Mouse (Mus musculus): ENCODE data around the gene Sptbn4. TPM values are rescaled to one million over a fixed set of nuclear protein-coding genes. Genes with fewer than 3 reads are reported as not detected.

Sptbn4 gene
- polyA plus RNA-seq, 1 experiment: 0.23 TPM

DNA sequence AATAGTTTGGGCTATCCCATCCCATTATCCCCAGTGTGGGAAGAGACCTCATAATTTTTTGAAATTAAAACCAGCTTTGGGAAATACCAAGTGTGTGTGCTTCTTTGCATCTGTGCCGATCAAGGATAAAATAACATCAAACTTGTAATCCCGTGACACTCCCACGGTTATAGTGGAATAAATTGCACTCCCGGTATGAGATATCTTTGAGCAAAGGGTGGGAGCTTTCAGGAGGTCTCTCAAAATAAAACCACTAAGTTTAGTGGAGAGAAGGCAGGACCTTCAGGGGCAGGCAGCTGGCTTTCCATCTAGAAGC, 42.7 kb upstream of the Sptbn4 start:
- TF ChIP-seq CTCF (IDR thresholded peaks at IDR 0.05; ENCODE audit: extremely low read depth, insufficient read depth, insufficient read length, insufficient replicate concordance) (no peak), POLR2A (IDR thresholded peaks at IDR 0.05; ENCODE audit: low read depth, low read length) (no peak)
- Histone ChIP-seq H3K4me3 (ENCODE audit: extremely low read depth, insufficient read depth, insufficient read length) (peak overlapping the region; percentile 65), H3K4me1 (ENCODE audit: control insufficient read depth, insufficient read depth, insufficient read length) (peaks cover 9% of the 10 kb centered on the region), H3K27ac (ENCODE audit: insufficient read depth, low read length) (peak overlapping the region; percentile 91), H3K27me3 (ENCODE audit: control insufficient read depth, insufficient read depth, low read length) (no peaks in the 10 kb centered on the region), H3K36me3 (ENCODE audit: control insufficient read depth, insufficient read depth, low read length) (peaks cover 7% of the 10 kb centered on the region)
- no peak for DNase-seq (ENCODE audit: low read depth in 1 of 2, low spot score in 2 of 2)
- 36% methylated on average over 4 of the region's 4 CpGs for WGBS

DNA sequence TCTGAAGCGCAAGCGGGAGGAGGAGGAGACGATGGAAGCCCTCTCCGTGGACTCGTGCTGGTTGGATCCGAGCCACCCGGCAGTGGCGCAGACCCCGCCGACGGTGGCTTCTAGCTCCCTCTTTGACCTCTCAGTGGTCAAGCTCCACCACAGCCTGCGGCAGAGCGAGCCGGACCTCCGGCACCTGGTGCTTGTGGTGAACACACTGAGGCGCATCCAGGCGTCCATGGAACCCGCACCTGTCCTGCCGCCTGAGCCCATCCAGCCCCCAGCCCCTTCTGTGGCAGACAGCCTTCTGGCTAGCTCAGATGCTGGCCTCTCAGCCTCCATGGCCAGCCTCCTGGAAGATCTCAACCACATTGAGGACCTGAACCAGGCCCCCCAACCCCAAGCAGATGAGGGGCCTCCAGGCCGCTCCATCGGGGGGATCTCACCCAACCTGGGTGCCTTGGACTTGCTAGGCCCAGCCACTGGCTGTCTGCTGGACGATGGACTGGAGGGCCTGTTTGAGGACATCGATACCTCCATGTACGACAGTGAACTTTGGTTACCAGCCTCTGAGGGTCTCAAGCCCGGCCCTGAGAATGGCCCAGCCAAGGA, 41.9 kb upstream of the Sptbn4 start:
- Histone ChIP-seq H3K27ac (ENCODE audit: insufficient read depth, low read length) (0 out of 2 replicates have a peak overlapping the region, but pooled peaks have one; percentile 24), H3K27me3 (ENCODE audit: control insufficient read depth, insufficient read depth, low read length) (no peaks in the 10 kb centered on the region), H3K36me3 (ENCODE audit: control insufficient read depth, insufficient read depth, low read length) (peaks cover 7% of the 10 kb centered on the region), H3K4me1 (ENCODE audit: control insufficient read depth, insufficient read depth, insufficient read length) (peaks cover 9% of the 10 kb centered on the region), H3K4me3 (ENCODE audit: extremely low read depth, insufficient read depth, insufficient read length) (no peak overlapping the region)
- WGBS: 95% methylated on average over 25 of the region's 25 CpGs
- peak in 1 of 2 experiments; percentile 19 for DNase-seq (ENCODE audit: low read depth in 1 of 2, low spot score in 2 of 2)
- TF ChIP-seq CTCF (IDR thresholded peaks at IDR 0.05; ENCODE audit: extremely low read depth, insufficient read depth, insufficient read length, insufficient replicate concordance) (no peak), POLR2A (IDR thresholded peaks at IDR 0.05; ENCODE audit: low read depth, low read length) (no peak)

DNA sequence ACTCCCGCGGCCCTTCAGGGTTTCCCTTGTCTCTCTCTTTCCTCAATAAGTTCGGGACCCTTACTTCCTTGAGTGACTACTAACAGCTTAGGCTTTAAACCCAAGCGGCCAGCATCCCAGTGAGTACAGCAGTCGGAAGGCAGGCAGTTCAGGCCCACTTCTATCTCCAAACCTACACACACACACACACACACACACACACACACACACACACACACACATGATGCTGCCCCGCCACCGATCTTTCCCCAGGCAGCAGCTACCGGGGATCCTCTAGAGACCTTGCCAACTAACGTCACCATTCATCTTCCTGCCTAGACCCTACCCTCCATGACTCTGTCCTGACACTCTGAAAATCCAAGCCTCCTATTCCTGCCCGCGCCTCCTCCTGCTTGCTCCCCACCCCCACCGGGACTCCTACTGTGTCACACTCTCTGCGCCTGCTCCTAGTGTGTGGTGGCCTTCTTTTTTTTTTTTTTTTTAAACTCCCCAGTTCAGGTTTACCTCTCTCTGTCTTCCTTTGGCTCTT, 40.3 kb upstream of the Sptbn4 start:
- 9% methylated on average over 13 of the region's 13 CpGs for WGBS
- H3K4me3 ChIP-seq (ENCODE audit: extremely low read depth, insufficient read depth, insufficient read length): peak overlapping the region; percentile 78
- peaks cover 7% of the 10 kb centered on the region for H3K36me3 ChIP-seq (ENCODE audit: control insufficient read depth, insufficient read depth, low read length)
- H3K27ac ChIP-seq (ENCODE audit: insufficient read depth, low read length): peak overlapping the region; percentile 93
- TF ChIP-seq POLR2A (IDR thresholded peaks at IDR 0.05; ENCODE audit: low read depth, low read length): no peak
- TF ChIP-seq CTCF (IDR thresholded peaks at IDR 0.05; ENCODE audit: extremely low read depth, insufficient read depth, insufficient read length, insufficient replicate concordance): no peak
- DNase-seq (ENCODE audit: low read depth in 1 of 2, low spot score in 2 of 2): peak in 1 of 2 experiments; percentile 18
- H3K27me3 ChIP-seq (ENCODE audit: control insufficient read depth, insufficient read depth, low read length): no peaks in the 10 kb centered on the region
- H3K4me1 ChIP-seq (ENCODE audit: control insufficient read depth, insufficient read depth, insufficient read length): peaks cover 9% of the 10 kb centered on the region

DNA sequence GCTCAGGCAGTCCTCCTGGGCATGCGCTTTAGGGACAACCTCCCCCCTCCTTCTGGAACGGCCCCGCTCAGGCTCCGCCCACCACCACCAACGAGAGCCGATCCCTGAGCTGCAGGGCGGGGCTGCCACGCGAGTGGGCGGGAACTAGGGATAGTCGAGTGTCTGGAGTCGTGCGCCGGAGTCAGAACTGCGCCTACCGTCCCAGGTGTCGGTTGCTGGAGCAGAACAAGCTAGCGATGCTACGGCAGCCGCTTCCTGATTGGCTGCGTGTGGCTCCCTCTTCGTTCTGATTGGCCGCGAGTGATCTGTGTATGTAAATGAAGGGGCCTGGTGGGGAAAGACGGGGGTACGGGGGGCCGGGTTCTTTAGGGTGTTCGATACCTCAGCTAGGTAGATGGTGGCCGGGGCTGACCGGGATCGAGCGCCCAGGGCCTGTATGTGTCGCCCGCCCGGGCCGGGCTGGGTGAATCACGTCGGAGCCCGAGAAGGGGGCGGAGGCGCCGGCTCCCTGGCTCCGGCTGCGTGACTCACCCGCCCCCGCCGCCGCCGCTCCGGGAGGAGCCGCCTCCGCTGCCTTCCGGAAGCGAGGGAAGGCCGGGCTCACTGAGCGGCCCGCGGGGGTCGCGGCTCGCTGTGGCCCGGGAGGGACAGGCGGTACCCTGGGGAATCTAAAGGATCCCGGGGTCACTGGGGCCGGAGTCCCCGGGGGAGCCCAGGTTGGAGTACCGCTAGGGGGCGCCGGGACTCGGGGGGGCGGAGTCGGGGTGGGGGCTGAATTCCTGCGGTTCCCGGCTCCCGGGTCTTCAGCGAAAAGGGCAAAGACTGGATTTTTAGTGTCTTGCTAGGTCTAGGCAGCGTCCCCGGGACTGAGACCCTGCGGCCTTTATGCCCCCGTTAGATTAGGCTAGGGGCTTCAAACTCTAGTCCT, 39.5 kb upstream of the Sptbn4 start, which contains the start of gene Sertad1:
Sertad1 (plus strand) TSS at position 141 of the 928 bp plus-strand sequence.
- WGBS: under 1% methylated on average over 75 of the region's 80 CpGs
- Histone ChIP-seq H3K4me3 (ENCODE audit: extremely low read depth, insufficient read depth, insufficient read length) (peak within 1 kb of the TSS; percentile 78), H3K36me3 (ENCODE audit: control insufficient read depth, insufficient read depth, low read length) (peaks cover 7% of the 10 kb centered on the region), H3K4me1 (ENCODE audit: control insufficient read depth, insufficient read depth, insufficient read length) (peaks cover 9% of the 10 kb centered on the region), H3K27me3 (ENCODE audit: control insufficient read depth, insufficient read depth, low read length) (no peaks in the 10 kb centered on the region), H3K27ac (ENCODE audit: insufficient read depth, low read length) (peak within 1 kb of the TSS; percentile 93)
- DNase-seq (ENCODE audit: low read depth in 1 of 2, low spot score in 2 of 2): peak; percentile 98 to 100
- TF ChIP-seq POLR2A (IDR thresholded peaks at IDR 0.05; ENCODE audit: low read depth, low read length) (peak; percentile 99), CTCF (IDR thresholded peaks at IDR 0.05; ENCODE audit: extremely low read depth, insufficient read depth, insufficient read length, insufficient replicate concordance) (peak; percentile 42; the same call in 1 of the 2 replicates)

DNA sequence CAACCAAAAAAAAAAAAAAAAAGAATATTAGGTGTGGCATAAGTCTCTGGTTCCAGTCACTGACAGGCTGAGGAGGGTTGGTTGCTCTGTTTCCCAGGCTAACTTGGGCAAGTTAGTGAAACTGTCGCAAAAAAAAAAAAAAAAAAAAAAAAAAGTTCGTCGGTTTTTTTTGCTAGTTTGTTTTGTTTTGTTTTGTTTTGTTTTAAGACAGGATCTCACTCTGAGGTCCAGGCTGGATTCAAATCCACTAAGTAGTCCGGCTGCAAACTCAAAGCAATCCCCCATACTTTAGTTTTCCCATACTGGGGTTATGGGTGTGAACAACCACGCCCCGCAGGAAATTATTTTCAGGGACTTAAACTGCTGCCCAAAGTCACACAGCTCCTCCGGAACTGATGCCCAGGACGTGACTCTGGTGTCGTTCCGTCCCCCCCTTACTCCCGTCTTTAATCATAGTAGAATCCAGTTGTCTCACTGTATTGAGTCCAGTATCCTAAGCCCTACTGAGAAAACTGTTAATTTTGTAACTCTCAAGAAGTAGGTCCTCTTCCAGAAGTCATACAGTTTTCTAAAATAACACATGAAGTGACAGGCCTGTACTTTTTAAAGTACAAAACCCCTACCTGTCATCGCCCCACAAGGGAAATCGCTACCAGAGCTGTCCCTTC, 38.8 kb upstream of the Sptbn4 start:
- peaks cover 13% of the 10 kb centered on the region for H3K4me1 ChIP-seq (ENCODE audit: control insufficient read depth, insufficient read depth, insufficient read length)
- no peaks in the 10 kb centered on the region for H3K27me3 ChIP-seq (ENCODE audit: control insufficient read depth, insufficient read depth, low read length)
- no peak for TF ChIP-seq POLR2A (IDR thresholded peaks at IDR 0.05; ENCODE audit: low read depth, low read length)
- TF ChIP-seq CTCF (IDR thresholded peaks at IDR 0.05; ENCODE audit: extremely low read depth, insufficient read depth, insufficient read length, insufficient replicate concordance): no peak
- DNase-seq (ENCODE audit: low read depth in 1 of 2, low spot score in 2 of 2): no peak
- peak overlapping the region; percentile 78 for H3K27ac ChIP-seq (ENCODE audit: insufficient read depth, low read length)
- WGBS: 2% methylated on average over 13 of the region's 13 CpGs
- peak overlapping the region; percentile 36; the same call in 1 of the 2 replicates for H3K4me3 ChIP-seq (ENCODE audit: extremely low read depth, insufficient read depth, insufficient read length)
- H3K36me3 ChIP-seq (ENCODE audit: control insufficient read depth, insufficient read depth, low read length): peaks cover 7% of the 10 kb centered on the region

DNA sequence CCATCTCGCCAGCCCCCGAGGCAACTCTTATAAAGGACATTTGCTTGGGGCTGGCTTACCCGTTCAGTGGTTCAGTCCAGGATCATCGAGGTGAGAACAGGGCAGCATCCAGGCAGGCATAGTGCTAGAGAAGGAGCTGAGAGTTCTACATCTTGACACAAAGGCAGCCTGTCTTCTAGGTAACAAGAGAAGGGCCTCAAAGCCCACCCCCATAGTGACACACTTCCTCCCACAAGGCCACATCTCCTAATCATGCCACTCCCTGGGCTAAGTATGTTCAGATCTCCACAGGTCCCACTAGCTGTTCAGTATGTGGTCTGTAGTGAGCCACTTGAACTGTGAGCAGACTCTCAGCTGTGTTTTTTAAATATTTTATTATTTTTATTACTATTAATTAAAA, 36.4 kb upstream of the Sptbn4 start:
- no peak for TF ChIP-seq CTCF (IDR thresholded peaks at IDR 0.05; ENCODE audit: extremely low read depth, insufficient read depth, insufficient read length, insufficient replicate concordance)
- no peak for TF ChIP-seq POLR2A (IDR thresholded peaks at IDR 0.05; ENCODE audit: low read depth, low read length)
- Histone ChIP-seq H3K27me3 (ENCODE audit: control insufficient read depth, insufficient read depth, low read length) (no peaks in the 10 kb centered on the region), H3K4me3 (ENCODE audit: extremely low read depth, insufficient read depth, insufficient read length) (no peak overlapping the region), H3K36me3 (ENCODE audit: control insufficient read depth, insufficient read depth, low read length) (no peaks in the 10 kb centered on the region), H3K4me1 (ENCODE audit: control insufficient read depth, insufficient read depth, insufficient read length) (peaks cover 14% of the 10 kb centered on the region; the same call in 1 of the 2 replicates), H3K27ac (ENCODE audit: insufficient read depth, low read length) (no peak overlapping the region)
- DNase-seq (ENCODE audit: low read depth in 1 of 2, low spot score in 2 of 2): no peak
- WGBS: 86% methylated on average over 4 of the region's 4 CpGs

All from spleen, adult 2 months (tissue).